Mouse (Mus musculus): ENCODE measurements around the gene Fam155a. TPM values are rescaled to one million over a fixed set of nuclear protein-coding genes. Genes with fewer than 3 reads are reported as not detected.
"Not testable (repeated sequence)": the region's sequence is repeated elsewhere in the genome, so short reads cannot be mapped to it uniquely, and the experiment has no call there.

Gene Fam155a
- polyA plus RNA-seq, 1 experiment from 2014 or later: 0.95 TPM

DNA sequence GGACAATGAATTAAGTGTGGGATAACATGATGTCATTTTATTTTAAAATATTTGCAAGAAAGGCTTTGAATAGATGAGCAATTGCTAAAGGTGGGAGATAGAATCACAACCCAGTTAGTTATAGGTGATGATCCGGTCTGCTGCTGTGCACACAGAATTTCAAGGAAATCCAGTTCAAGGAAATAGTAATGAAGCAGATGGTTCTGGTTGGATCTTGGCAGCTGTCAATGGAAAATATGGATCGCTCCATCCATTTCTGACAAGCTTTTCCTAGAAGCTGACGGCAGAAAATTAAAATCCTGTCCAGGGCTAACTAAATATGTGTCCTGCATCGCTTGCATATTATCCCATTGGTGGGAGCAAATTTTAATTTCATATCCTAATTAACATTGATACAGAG lies 61.2 kb downstream of the Fam155a start:
- ATAC-seq (ENCODE audit: low FRiP score, low TSS enrichment): no peak
- Histone ChIP-seq H3K4me3 (ENCODE audit: low read length) (no peak overlapping the region), H3K27me3 (ENCODE audit: control insufficient read depth, insufficient read depth, low read length) (no peaks in the 10 kb centered on the region), H3K27ac (ENCODE audit: low read depth, low read length) (no peak overlapping the region), H3K4me2 (replicated peaks; ENCODE audit: low read depth, low read length) (no peak overlapping the region), H3K36me3 (ENCODE audit: control insufficient read depth, insufficient read depth, low read length) (no peaks in the 10 kb centered on the region), H3K9me3 (ENCODE audit: control insufficient read depth, low read length) (no peaks in the 10 kb centered on the region), H3K9ac (ENCODE audit: low read depth, low read length) (no peak overlapping the region), H3K4me1 (ENCODE audit: control insufficient read depth, insufficient read depth, low read length) (no peaks in the 10 kb centered on the region)
- 92% methylated on average over 4 of the region's 4 CpGs for WGBS

GRCm38 (mm10) chr8:9707433-9707832 lies 63.5 kb downstream of the Fam155a start:
- ATAC-seq (ENCODE audit: low FRiP score, low TSS enrichment): no peak
- Histone ChIP-seq H3K27ac (ENCODE audit: low read depth, low read length) (no peak overlapping the region), H3K4me1 (ENCODE audit: control insufficient read depth, insufficient read depth, low read length) (no peaks in the 10 kb centered on the region), H3K27me3 (ENCODE audit: control insufficient read depth, insufficient read depth, low read length) (no peaks in the 10 kb centered on the region), H3K9me3 (ENCODE audit: control insufficient read depth, low read length) (no peaks in the 10 kb centered on the region), H3K4me3 (ENCODE audit: low read length) (no peak overlapping the region), H3K4me2 (replicated peaks; ENCODE audit: low read depth, low read length) (no peak overlapping the region), H3K9ac (ENCODE audit: low read depth, low read length) (no peak overlapping the region), H3K36me3 (ENCODE audit: control insufficient read depth, insufficient read depth, low read length) (no peaks in the 10 kb centered on the region)
- WGBS: 72% methylated on average over 8 of the region's 8 CpGs

GRCm38 (mm10) chr8:9694794-9695193 lies 76.2 kb downstream of the Fam155a start:
- 69% methylated on average over 2 of the region's 2 CpGs for WGBS
- Histone ChIP-seq H3K4me1 (ENCODE audit: control insufficient read depth, insufficient read depth, low read length) (no peaks in the 10 kb centered on the region), H3K9me3 (ENCODE audit: control insufficient read depth, low read length) (no peaks in the 10 kb centered on the region), H3K4me3 (ENCODE audit: low read length) (no peak overlapping the region), H3K27ac (ENCODE audit: low read depth, low read length) (no peak overlapping the region), H3K27me3 (ENCODE audit: control insufficient read depth, insufficient read depth, low read length) (no peaks in the 10 kb centered on the region), H3K9ac (ENCODE audit: low read depth, low read length) (no peak overlapping the region), H3K36me3 (ENCODE audit: control insufficient read depth, insufficient read depth, low read length) (no peaks in the 10 kb centered on the region), H3K4me2 (replicated peaks; ENCODE audit: low read depth, low read length) (no peak overlapping the region)
- ATAC-seq (ENCODE audit: low FRiP score, low TSS enrichment): no peak

DNA sequence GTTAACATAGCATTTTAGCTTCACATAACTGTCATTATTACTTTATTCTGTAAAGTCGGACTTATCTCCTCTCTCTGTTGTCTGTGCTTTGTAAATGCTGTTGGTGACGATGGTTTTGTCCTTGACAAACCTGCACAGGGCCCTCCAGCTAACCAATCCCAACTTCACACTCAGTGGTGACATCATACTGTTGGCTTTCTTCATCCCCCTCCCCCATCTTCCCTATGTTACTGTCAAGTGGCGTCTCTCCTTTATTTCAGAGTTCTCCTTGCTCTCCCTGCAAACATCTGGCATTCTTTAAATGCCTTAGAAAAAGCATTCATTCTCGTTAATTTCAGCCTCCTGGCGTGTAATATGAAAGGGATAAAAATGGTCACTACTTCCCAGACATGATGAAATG lies 78.6 kb downstream of the Fam155a start:
- no peaks in the 10 kb centered on the region for H3K36me3 ChIP-seq (ENCODE audit: control insufficient read depth, insufficient read depth, low read length)
- no peaks in the 10 kb centered on the region for H3K4me1 ChIP-seq (ENCODE audit: control insufficient read depth, insufficient read depth, low read length)
- H3K27ac ChIP-seq (ENCODE audit: low read depth, low read length): no peak overlapping the region
- no peak overlapping the region for H3K9ac ChIP-seq (ENCODE audit: low read depth, low read length)
- WGBS: 59% methylated on average over 5 of the region's 5 CpGs
- no peak for ATAC-seq (ENCODE audit: low FRiP score, low TSS enrichment)
- H3K4me3 ChIP-seq (ENCODE audit: low read length): no peak overlapping the region
- no peak overlapping the region for H3K4me2 ChIP-seq (replicated peaks; ENCODE audit: low read depth, low read length)
- no peaks in the 10 kb centered on the region for H3K9me3 ChIP-seq (ENCODE audit: control insufficient read depth, low read length)
- no peaks in the 10 kb centered on the region for H3K27me3 ChIP-seq (ENCODE audit: control insufficient read depth, insufficient read depth, low read length)

DNA sequence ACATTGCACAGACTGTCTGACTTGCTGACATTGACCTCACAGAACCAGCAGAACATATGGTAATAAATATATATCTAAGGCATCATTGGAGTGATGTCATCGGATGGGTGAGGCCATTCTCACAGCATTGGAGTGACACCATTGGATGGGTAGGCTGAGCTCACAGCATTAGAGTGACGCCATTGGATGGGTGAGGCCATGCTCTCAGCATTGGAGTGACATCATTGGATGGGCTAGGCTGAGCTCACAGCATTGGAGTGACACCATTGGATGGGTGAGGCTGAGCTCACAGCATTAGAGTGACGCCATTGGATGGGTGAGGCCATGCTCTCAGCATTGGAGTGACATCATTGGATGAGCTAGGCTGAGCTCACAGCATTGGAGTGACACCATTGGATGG lies 110.9 kb downstream of the Fam155a start:
- H3K4me2 ChIP-seq (replicated peaks; ENCODE audit: low read depth, low read length): not testable (repeated sequence)

DNA sequence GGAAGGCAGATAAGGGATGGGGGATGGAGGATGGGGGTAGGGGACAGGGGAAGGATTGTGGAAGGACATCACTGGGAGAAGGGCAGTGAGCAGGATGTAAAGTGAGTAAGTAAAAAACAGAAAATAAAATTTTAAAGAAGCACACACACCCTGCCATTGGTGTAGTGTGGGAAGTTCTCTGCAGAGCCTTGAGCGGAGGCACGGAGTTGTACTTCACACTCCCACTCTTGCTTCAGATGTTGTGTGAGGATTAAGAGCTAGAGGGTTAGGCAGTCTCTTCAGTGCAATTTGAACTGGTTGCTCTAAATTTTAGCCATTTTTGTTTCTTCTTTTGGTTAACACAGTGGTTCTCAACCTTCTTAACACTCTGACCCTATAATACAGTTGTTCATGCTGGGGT lies 114.1 kb downstream of the Fam155a start:
- ATAC-seq (ENCODE audit: low FRiP score, low TSS enrichment): no peak
- no peak overlapping the region for H3K4me3 ChIP-seq (ENCODE audit: low read length)
- 93% methylated on average over 2 of the region's 2 CpGs for WGBS
- no peaks in the 10 kb centered on the region for H3K36me3 ChIP-seq (ENCODE audit: control insufficient read depth, insufficient read depth, low read length)
- H3K4me2 ChIP-seq (replicated peaks; ENCODE audit: low read depth, low read length): no peak overlapping the region
- H3K9me3 ChIP-seq (ENCODE audit: control insufficient read depth, low read length): no peaks in the 10 kb centered on the region
- no peak overlapping the region for H3K9ac ChIP-seq (ENCODE audit: low read depth, low read length)
- no peaks in the 10 kb centered on the region for H3K4me1 ChIP-seq (ENCODE audit: control insufficient read depth, insufficient read depth, low read length)
- H3K27me3 ChIP-seq (ENCODE audit: control insufficient read depth, insufficient read depth, low read length): no peaks in the 10 kb centered on the region
- no peak overlapping the region for H3K27ac ChIP-seq (ENCODE audit: low read depth, low read length)

More for the DNA sequence above, 110.9 kb downstream of the Fam155a start:
- not testable (repeated sequence) for ATAC-seq (ENCODE audit: low FRiP score, low TSS enrichment); H3K27me3 ChIP-seq (ENCODE audit: control insufficient read depth, insufficient read depth, low read length); H3K4me3 ChIP-seq (ENCODE audit: low read length); H3K4me1 ChIP-seq (ENCODE audit: control insufficient read depth, insufficient read depth, low read length); H3K36me3 ChIP-seq (ENCODE audit: control insufficient read depth, insufficient read depth, low read length); H3K9me3 ChIP-seq (ENCODE audit: control insufficient read depth, low read length); H3K9ac ChIP-seq (ENCODE audit: low read depth, low read length); H3K27ac ChIP-seq (ENCODE audit: low read depth, low read length)
- 90% methylated on average over 3 of the region's 3 CpGs for whole genome bisulfite sequencing

- WGBS: 86% methylated on average over 6 of the region's 6 CpGs
- H3K27ac ChIP-seq (ENCODE audit: low read depth, low read length): no peak overlapping the region
- no peak overlapping the region for H3K4me3 ChIP-seq (ENCODE audit: low read length)
- no peak overlapping the region for H3K4me2 ChIP-seq (replicated peaks; ENCODE audit: low read depth, low read length)
- H3K9ac ChIP-seq (ENCODE audit: low read depth, low read length): no peak overlapping the region
- no peaks in the 10 kb centered on the region for H3K4me1 ChIP-seq (ENCODE audit: control insufficient read depth, insufficient read depth, low read length)
- ATAC-seq (ENCODE audit: low FRiP score, low TSS enrichment): no peak
- H3K27me3 ChIP-seq (ENCODE audit: control insufficient read depth, insufficient read depth, low read length): no peaks in the 10 kb centered on the region
- H3K9me3 ChIP-seq (ENCODE audit: control insufficient read depth, low read length): no peaks in the 10 kb centered on the region
- no peaks in the 10 kb centered on the region for H3K36me3 ChIP-seq (ENCODE audit: control insufficient read depth, insufficient read depth, low read length)
Measured at GRCm38 (mm10) chr8:9654826-9655225, 116.1 kb downstream of the Fam155a start.

DNA sequence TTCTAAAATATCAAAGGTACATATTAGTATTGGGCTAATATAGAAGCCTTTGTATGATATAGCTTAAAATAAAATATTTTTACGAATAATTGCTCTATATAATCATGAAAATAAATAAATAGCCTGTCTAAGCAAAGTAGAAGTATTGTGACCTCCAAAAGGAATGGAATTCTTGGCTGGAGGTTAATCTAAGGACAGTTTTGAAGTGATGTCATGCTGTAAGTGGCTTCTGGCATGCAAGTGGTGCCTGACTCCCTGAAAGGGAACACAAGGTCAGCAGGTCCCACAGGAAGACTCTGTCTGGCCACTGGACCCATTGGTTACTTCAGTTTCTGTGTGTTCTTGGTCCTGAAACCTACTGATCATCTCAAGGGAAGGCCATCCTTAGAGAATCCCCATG lies 117.3 kb downstream of the Fam155a start:
- Histone ChIP-seq H3K4me2 (replicated peaks; ENCODE audit: low read depth, low read length) (no peak overlapping the region), H3K27me3 (ENCODE audit: control insufficient read depth, insufficient read depth, low read length) (no peaks in the 10 kb centered on the region), H3K27ac (ENCODE audit: low read depth, low read length) (no peak overlapping the region), H3K9ac (ENCODE audit: low read depth, low read length) (no peak overlapping the region), H3K4me1 (ENCODE audit: control insufficient read depth, insufficient read depth, low read length) (no peaks in the 10 kb centered on the region), H3K9me3 (ENCODE audit: control insufficient read depth, low read length) (no peaks in the 10 kb centered on the region), H3K4me3 (ENCODE audit: low read length) (no peak overlapping the region), H3K36me3 (ENCODE audit: control insufficient read depth, insufficient read depth, low read length) (no peaks in the 10 kb centered on the region)
- no peak for ATAC-seq (ENCODE audit: low FRiP score, low TSS enrichment)
- 47% methylated on average over 1 of the region's 1 CpGs for WGBS

DNA sequence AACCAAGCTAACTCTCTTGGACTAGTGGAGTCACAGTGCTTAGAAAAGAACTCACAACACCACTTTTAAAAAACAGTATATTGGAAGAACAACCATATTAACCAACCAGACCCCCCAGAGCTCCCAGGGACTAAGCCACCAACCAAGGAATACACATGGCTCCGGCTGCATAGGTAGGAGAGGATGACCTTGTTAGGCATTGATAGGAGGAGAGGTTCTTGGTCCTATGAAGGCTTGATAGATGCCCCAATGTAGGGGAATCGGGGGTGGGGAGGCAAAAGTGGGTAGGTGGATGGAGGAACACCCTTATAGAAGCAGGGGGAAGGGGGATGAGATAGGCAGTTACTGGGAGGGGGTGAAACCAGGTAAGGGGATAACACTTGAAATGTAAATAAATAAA lies 132.8 kb downstream of the Fam155a start:
- H3K4me2 ChIP-seq (replicated peaks; ENCODE audit: low read depth, low read length): no peak overlapping the region
- WGBS: 81% methylated on average over 2 of the region's 2 CpGs
- ATAC-seq (ENCODE audit: low FRiP score, low TSS enrichment): no peak

DNA sequence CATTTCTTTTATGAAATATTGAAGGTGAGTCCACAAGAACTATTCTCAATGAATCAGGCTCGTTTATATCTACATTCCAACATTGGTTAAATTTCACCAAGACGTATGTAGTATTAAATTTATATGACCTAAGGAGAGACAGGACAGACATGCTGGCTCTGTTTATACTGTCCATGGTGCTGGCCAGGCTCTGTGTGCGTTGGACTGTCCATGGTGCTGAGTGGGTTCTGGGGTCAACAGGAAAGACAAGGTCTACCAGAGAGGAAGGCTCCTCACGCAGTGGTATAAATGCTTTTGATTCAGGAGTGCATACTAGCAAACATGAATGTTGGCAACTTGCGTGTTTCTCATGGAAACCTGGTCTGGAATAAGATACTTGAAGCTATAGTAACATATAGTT lies 135.7 kb downstream of the Fam155a start:
- no peaks in the 10 kb centered on the region for H3K27me3 ChIP-seq (ENCODE audit: control insufficient read depth, insufficient read depth, low read length)
- H3K36me3 ChIP-seq (ENCODE audit: control insufficient read depth, insufficient read depth, low read length): no peaks in the 10 kb centered on the region
- 61% methylated on average over 5 of the region's 5 CpGs for WGBS
- no peak overlapping the region for H3K9ac ChIP-seq (ENCODE audit: low read depth, low read length)
- ATAC-seq (ENCODE audit: low FRiP score, low TSS enrichment): no peak
- H3K27ac ChIP-seq (ENCODE audit: low read depth, low read length): no peak overlapping the region
- H3K4me2 ChIP-seq (replicated peaks; ENCODE audit: low read depth, low read length): no peak overlapping the region
- no peak overlapping the region for H3K4me3 ChIP-seq (ENCODE audit: low read length)
- H3K4me1 ChIP-seq (ENCODE audit: control insufficient read depth, insufficient read depth, low read length): no peaks in the 10 kb centered on the region
- H3K9me3 ChIP-seq (ENCODE audit: control insufficient read depth, low read length): no peaks in the 10 kb centered on the region

More for the DNA sequence above, 132.8 kb downstream of the Fam155a start:
- H3K4me1 ChIP-seq (ENCODE audit: control insufficient read depth, insufficient read depth, low read length): no peaks in the 10 kb centered on the region
- no peaks in the 10 kb centered on the region for H3K36me3 ChIP-seq (ENCODE audit: control insufficient read depth, insufficient read depth, low read length)
- H3K27ac ChIP-seq (ENCODE audit: low read depth, low read length): no peak overlapping the region
- H3K9ac ChIP-seq (ENCODE audit: low read depth, low read length): no peak overlapping the region
- no peak overlapping the region for H3K4me3 ChIP-seq (ENCODE audit: low read length)
- H3K9me3 ChIP-seq (ENCODE audit: control insufficient read depth, low read length): no peaks in the 10 kb centered on the region
- H3K27me3 ChIP-seq (ENCODE audit: control insufficient read depth, insufficient read depth, low read length): no peaks in the 10 kb centered on the region
